Mouse (Mus musculus): ENCODE measurements at regions not wholly inside any gene's neighbourhood (a gene's known extent, or its start where the extent isn't known, plus 50 kb on each side); places are given as distances from the start of the nearest gene placed in this dataset.
"Not testable (repeated sequence)": the region's sequence is repeated elsewhere in the genome, so short reads cannot be mapped to it uniquely, and the experiment has no call there.

DNA sequence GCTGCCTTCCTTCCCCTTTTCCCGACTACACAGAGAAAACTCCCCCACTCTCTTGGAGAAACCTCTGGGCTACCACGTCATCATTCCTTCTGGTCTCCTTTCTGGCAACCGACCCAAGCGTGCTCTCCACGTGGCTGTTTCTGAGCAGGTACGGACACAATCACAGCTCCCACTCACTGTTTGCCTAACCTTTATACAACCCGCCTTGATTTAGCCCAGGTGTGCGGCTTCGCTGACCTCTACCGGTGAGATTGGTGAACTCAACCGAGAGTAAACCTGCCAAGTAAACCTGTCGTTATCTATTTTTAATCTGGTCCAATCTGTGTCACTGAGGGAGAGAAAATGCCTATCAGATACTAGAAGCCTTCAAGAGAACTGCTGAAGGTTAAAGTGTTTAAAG is 142.7 kb upstream of the Gnai1 start:
- intact Hi-C loops (cut with DNase I): no loop called here
- DNase-seq (ENCODE audit: low spot score in 2 of 2): no peak

DNA sequence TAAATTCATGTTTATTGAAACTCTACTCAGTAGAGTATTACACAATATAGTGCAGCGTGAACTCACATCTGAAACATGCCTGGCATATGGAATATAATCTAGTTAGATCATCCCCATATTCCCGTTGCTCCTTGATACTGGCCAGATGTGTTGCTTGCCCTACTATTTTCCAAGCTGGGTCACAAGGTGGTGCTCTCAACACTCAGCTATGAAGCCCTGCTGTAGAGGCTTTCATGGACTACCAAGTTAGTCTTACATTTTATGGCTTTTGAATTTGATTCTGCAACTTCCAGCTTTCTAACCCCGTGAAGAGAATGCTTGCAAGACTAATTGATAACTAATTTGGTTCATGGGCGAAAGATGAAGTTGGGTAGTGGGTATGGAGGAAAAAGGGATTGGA is 134.2 kb upstream of the Gnai1 start:
- intact Hi-C loops (cut with DNase I): no loop called here
- DNase-seq (ENCODE audit: low spot score in 2 of 2): no peak

DNA sequence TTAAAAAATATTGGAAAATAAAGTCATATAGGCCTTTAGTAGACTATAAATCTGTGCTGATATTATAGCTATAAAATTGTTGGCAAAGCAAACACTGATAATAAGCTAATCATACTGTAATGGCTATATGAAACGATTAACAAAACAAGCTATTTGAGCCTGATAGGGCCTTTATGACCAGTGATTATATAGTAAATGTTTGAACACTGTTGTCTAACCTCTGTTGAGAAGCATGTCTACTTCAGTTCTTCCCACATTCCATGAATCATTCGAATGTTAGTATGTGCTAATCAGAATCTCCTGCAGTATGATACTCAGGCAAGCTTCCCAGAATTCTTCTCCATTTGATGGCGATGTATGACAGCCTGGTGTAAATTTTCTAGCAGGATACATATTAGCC is 129.6 kb upstream of the Gnai1 start:
- intact Hi-C loops (cut with DNase I): no loop called here
- no peak for DNase-seq (ENCODE audit: low spot score in 2 of 2)

DNA sequence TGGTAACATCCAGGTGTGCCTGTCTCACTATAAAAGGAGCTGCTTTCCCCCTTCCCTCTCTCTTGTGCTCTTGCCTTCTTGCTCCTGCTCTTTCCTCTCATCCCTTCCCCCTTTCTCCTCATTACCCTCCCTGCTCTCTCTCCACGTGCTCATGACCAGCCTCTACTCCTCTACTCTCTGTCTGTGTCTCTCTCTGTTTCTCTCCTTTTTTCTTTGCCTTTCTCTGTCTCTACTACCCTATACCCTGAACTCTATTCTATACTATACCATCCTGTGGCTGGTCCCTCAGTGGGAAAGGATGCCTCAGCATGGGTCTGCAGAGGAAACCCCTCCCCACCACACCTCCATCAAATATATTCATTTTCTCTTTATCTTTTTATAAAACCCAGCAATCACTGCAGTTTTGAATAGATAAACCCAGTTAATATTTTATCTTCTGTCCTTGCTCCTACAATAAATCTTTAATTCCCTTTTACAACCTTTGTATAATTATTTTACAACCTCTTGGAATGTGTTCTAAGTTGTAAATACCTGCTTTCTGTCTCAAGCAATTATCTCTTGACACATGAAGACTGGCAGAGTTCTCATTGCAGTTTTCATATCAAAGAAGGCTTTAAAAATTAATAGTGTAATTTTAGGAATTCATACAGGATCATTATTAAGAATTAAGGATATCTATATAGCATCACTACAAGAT is 127.1 kb upstream of the Gnai1 start:
- no peak for DNase-seq (ENCODE audit: low spot score in 2 of 2)
- intact Hi-C loops (cut with DNase I): no loop called here

DNA sequence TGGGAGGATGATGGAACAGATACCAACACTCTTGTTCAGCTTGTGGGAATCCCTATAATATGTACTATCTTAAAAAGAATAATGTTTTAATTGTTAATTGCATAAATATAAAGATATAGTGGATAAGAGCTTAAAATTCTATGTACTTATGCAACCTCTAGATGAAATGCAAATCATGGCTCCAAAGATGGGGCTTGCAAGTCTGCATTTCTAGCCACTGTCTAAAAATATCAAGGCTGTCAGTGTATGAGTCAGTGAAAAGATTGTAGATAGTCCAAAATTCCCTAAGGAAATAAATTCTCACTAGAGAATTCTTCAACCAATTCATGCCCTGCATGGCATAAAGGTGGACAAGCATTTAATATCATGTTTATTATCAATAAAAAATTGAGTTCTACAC is 124.2 kb upstream of the Gnai1 start:
- intact Hi-C loops (cut with DNase I): no loop called here

DNA sequence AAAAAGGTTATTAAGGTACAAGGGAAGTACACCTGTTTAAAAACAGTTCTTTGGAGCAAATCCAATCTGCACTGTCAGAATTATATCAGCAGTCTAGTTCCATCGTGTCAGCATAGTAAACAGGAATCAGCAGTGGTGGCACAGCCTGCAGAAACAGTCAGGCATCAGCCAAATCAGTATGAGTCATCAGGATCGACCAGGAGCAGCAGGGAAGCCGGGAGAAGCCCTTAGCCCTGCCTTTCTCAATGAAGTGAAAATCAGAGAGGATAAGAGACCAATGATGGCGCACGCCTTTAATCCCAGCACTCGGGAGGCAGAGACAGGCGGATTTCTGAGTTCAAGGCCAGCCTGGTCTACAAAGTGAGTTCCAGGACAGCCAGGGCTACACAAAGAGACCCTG is 118.3 kb upstream of the Gnai1 start:
- DNase-seq (ENCODE audit: low spot score in 2 of 2): no peak
- intact Hi-C loops (cut with DNase I): no loop called here

More for the DNA sequence above, 124.2 kb upstream of the Gnai1 start:
- DNase-seq (ENCODE audit: low spot score in 2 of 2): peak in 1 of 2 experiments; percentile 79

DNA sequence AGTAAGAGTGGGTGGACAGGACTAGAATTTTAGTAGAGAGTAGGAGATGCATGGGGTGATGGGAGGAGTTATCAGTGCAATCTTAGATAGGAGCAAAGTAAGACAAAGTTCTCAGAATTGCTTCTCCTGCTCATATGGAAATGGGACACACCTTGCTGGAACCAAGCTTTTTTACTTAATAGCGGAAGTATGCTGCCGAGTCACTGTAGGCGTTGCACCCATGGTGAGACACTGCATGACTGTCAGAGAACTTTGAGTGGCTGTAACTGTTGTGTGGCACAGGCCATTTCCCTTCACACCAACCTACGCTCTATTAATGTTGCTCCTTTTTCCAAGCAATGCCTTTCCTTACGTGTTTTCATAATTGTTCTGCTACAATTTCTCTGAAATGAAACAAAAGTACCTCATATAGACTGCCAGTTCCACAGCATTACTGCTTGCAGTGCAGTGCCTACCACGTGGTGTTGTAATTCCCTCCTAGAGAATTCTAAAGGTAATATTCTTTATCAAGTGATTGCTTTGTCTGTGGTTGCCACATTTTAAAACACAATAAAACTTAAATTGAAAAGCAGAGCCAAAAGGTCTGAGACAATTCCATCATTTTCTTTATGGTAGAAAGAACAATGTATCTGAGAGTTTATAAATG is 117.3 kb upstream of the Gnai1 start:
- intact Hi-C loops (cut with DNase I): no loop called here
- no peak for DNase-seq (ENCODE audit: low spot score in 2 of 2)

DNA sequence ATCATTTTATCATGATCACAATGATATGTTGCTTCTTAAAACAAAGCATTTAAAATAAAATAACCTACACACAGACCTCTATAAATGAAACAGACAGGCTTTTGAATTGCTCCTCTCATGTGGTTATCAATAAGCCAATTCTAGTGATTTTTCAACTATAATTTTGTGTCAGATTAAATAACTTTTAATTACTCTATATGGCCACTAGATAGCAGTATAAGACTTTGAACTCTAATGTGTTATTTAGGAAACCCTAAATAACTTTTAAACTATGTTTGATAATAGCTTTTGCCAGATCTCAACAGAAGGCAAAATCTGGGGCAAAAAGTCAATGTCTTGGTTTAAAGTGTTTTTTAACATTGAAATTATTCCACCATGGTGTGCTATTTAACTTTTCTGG is 112.0 kb upstream of the Gnai1 start:
- intact Hi-C loops (cut with DNase I): no loop called here
- no peak for DNase-seq (ENCODE audit: low spot score in 2 of 2)

DNA sequence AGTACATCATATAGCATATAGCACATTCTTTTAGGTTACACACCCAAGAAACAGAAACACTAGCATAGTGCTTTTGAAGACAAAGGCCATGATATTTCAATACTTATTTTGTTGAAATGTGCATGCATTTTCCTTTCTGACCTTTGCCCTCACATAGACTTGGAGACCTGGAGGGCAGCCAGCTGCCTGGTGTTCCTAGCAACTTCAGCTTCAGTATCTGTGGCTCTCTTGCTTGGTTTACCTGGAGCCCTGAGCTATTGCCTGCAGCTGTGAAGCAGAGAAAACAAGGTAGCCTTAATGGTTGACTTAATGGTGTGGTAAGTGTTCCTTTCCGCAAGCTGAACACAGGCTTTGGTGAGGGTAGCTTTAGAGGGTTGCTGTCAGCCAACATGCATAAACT is 97.6 kb upstream of the Gnai1 start:
- DNase-seq (ENCODE audit: low spot score in 2 of 2): no peak
- intact Hi-C loops (cut with DNase I): no loop called here

DNA sequence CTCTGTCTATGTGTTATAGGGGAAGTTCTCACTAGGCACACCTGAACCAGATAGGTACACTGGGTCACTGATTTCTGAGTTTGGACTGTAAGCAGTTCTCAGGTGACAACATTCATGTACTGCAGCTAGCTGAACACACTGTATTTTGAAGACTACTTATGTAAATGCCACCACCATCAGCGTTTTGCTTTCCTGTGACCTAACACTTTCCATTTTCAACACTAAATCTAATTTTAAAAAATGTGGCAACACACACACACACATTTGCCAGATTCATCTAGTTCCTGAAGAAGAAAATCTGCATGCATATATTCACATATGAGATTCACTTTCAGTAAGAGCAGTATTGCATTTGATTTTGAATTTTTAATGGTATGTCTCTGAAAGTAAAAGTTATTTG is 96.0 kb upstream of the Gnai1 start:
- DNase-seq (ENCODE audit: low spot score in 2 of 2): peak in 1 of 2 experiments; percentile 63
- intact Hi-C loops (cut with DNase I): no loop called here

DNA sequence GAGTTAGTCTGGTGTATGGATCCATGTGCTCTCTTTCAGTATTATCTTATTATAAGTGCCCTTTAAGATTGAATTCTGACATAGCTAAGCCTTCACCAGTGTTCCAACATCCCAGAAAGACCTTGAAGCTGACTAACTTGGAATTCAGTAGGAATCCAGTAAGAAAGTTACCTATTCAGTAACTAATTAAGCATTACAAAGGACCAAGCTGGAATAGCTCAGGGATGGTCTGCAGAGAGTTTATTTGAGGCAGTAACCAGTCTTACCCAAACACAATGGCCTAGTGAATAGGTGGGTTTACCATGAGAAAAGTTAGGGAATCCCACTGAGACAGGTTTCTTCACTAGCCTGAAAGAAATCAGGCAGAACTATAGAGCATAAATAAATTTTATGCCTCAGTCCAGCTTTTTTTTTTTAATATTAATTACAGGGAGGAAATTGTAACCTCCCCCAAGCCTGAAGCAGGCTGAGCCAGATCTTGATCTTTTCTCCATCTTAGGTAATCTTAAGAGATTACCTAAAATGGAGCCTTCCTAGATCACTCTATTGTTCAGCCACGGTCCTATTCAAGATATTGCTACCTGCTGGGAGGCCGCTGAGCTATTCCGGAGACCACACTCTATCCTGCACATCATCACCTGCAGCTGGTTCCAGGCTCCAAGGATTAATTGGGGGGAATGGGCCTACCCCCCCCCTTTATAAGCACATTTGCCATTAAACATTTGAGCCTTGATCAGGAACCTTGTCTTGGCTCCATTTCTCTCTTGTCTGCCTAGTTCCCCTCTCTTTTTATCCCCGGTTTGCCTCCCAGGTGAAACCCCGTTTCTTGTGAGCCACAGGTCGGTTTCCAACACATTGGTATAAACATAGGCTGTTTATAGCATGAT is 93.0 kb upstream of the Gnai1 start:
- intact Hi-C loops (cut with DNase I); DNase-seq (ENCODE audit: low spot score in 2 of 2): not testable (repeated sequence)

DNA sequence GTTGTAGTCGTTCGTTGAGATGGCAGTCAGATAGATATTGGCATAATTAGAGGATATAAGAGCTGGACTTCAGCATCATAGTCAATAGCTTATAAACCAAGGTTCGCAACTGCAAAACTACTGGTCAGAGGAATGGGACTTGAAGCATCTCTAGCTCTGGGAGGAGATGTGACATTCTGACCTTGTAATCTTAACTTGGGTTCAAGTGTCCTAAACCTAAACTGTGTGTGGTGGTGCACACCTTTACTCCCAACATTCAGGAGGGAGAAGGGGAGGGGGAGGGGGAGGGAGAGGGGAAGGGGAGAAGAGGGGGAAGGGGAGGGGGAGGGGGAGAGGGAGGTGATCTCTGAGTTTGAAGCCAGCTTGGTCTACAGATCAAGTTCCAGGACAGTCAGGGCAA is 89.1 kb upstream of the Gnai1 start:
- no peak for DNase-seq (ENCODE audit: low spot score in 2 of 2)
- intact Hi-C loops (cut with DNase I): loop anchor here (10.0 kb wide), 1 partner anchor 634 kb away; no protein-coding TSS in a partner anchor

DNA sequence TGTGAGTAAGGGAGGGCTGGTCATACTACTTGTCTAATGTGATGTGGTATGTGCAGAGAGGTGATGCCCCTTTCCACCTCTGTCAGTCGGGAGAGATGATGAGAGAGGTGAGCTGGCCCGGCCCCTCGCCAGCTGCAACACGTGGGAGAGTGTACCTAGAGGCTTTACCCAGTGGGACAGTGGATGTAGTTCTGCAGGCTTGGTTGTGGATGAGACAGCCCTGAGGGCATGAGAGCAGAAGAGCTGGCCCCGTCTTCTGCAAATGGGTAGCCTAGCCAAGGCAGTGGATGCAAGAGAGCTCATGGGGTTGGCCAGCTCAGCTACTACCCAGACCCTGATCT is 88.1 kb upstream of the Gnai1 start:
- no peak for DNase-seq (ENCODE audit: low spot score in 2 of 2)
- intact Hi-C loops (cut with DNase I): loop anchor here (10.0 kb wide), 1 partner anchor 633 kb away; no protein-coding TSS in a partner anchor

DNA sequence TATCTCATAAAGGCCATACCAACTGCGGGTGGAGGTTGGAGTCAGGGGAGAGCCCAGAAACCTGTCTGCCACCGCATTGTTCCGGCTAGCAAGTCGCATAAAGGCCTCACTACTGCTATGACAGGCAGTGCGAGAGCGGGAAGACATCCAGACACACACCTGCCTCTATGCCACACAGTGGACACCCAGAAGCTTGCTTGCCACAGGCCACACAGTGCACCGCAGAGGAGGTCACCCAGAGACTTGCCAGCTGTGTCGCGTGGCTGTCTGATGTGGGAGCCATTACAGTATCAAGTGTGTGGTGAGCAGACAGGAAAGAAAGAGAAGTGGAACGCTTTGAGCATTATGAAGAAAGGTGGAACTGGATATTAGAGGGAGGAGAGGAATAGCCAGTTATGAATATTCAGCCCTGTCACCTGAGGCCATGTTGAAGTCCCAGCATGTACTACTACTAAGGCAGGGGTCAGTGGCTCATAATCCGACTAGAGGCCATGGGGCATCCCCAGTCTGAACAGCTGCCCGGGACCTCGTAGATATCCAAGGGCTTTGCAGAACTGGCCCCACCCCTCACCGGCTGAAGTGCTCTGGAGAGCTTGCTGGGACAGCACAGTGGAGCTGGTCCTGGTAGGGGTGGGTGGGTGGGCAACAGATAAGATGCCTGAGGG is 87.6 kb upstream of the Gnai1 start:
- DNase-seq (ENCODE audit: low spot score in 2 of 2): no peak
- intact Hi-C loops (cut with DNase I): loop anchor here (10.0 kb wide), 1 partner anchor 633 kb away; no protein-coding TSS in a partner anchor

DNA sequence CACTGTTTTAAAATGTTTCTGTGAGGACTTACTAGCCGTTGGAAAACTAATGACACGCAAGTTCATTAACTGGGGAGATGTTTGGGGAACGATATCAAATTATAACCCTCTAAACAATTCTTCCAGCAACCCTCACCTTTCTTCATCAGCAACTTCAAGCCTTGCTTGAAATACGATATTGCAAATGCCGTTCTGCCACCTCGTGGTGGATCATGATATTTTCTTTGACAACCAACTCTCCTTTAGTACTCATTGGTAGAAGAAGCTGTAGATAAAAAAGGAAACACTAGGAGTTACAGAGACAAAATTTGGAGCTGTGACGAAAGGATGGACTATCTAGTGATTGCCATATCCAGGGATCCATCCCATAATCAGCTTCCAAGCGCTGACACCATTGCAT is 85.8 kb upstream of the Gnai1 start:
- intact Hi-C loops (cut with DNase I): loop anchor here (2.0 to 10.0 kb wide), 3 partner anchors 357 to 631 kb away; no protein-coding TSS in a partner anchor
- DNase-seq (ENCODE audit: low spot score in 2 of 2): peak; percentile 81 to 90

DNA sequence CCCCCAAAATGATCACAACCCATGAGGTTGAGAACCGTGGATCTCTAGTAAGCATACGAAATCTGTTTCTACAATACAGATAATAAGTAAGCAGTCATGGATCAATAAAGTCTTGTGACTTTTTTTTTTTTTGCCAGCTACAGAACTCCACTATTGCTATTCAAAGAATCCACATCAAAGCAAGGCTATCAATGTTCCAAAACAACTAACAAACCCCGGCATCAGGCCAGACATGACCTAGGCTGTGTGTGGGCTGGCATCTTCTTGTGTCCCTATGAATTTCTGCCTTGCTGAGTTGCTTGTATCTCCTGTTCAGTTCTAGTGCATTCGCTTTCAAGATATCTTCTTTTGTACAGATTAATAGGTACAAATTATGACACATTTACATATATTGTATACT is 79.8 kb upstream of the Gnai1 start:
- DNase-seq (ENCODE audit: low spot score in 2 of 2): no peak
- intact Hi-C loops (cut with DNase I): loop anchor here (10.0 kb wide), 2 partner anchors 215 to 625 kb away; no protein-coding TSS in a partner anchor

DNA sequence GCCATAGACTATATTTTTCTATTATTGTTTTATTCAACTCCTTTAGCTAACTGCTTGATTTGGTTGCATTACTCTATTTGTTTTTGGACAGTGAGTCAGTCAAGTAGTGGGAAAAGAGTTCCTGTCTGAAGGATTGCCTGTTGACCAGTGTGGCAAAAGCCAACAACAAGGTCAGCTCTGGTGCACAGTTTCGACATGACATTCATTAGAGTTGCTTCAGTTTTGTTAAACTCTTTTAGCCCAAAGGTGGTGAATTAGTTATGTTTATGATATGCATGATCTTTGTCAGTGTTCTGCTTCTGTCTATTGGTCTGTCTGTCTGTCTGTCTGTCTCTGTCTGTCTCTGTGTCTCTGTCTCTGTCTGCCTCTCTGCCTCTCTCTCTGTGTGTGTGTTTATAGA is 79.1 kb upstream of the Gnai1 start:
- no peak for DNase-seq (ENCODE audit: low spot score in 2 of 2)
- intact Hi-C loops (cut with DNase I): loop anchor here (10.0 kb wide), 1 partner anchor 214 kb away; no protein-coding TSS in a partner anchor

DNA sequence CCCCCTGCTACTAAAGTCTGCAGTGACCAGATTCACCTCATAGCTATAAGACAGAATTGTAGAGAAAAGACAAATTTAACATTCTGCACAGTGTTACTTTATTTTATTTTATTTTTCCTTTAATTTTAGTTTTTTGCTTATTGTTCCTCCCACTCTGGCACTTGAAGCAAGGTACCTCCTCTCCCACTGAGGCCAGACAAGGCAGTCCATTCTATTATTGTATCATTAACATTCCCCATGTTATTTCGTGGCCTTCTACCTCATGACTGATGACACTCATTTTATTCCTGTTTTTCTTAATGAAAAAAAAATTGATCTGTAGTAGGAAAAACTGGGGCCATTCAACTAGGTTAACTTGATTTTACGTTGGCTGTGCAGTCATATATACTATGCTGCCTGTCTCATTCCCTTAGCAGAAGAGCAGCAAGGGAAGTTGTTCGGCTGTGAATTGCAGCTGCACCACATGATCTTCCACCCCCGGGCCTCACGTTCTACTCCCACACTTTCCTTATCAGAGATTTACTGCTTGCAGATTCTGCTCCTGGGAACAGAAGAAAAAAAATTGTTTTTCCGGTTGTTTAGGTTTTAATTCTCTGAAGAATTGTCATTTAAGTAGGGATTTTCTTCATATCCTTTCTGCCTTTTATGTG is 76.1 kb upstream of the Gnai1 start:
- DNase-seq (ENCODE audit: low spot score in 2 of 2): peak in 1 of 2 experiments; percentile 61
- intact Hi-C loops (cut with DNase I): loop anchor here (10.0 kb wide), 1 partner anchor 211 kb away; no protein-coding TSS in a partner anchor

DNA sequence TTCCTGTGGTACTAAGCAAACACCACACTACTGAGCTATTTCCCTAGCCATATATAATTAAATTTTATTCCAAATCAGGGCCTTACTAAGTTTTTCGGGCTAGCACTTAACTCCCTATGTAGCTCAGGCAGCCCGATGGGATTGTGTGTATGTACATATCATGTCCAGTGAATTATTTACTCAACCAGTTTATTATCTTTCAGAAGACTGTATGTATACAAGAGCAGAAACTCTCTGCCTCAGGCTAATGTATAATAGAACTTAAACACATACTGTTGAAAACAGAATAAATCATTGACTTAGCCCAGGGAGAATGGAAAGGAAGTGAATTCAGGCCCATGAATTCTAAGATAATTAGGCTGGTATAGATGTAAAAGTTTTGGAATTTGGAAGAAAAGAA is 74.1 kb upstream of the Gnai1 start:
- no peak for DNase-seq (ENCODE audit: low spot score in 2 of 2)
- intact Hi-C loops (cut with DNase I): loop anchor here (5.0 to 10.0 kb wide), 2 partner anchors 72 to 209 kb away; partner anchors contain the start of gene Gnai1

All from left cerebral cortex, postnatal 25 days (tissue).